Mouse (Mus musculus) CH12.LX (cell line): ENCODE measurements around the gene Psd. TPM values are rescaled to one million over a fixed set of nuclear protein-coding genes. Genes with fewer than 3 reads are reported as not detected.
A peak's percentile ranks its signal among the peaks of the same experiment; 100 is the strongest.

Experiments used
- DNase-seq: peaks from one replicate; pipeline ENCODE4 v3.0.0-alpha.2; 2013; ENCODE audit errors: extremely low read depth
- H3K27ac ChIP-seq: 2 replicates; pipeline ENCODE4 v1.5.1; 2012; ENCODE audit warnings: low read depth, mild to moderate bottlenecking, control low read depth, moderate library complexity; ENCODE audit not compliant: insufficient read depth
- H3K27me3 ChIP-seq: replicated peaks from 2 replicates; pipeline ENCODE3; 2012; ENCODE audit warnings: inconsistent platforms
- H3K36me3 ChIP-seq, 2 experiments: replicated peaks in 1 of 2; 2 replicates each; pipeline versions ENCODE3 to v1.6.1; 2012; ENCODE audit warnings: inconsistent platforms in 1 of 2, low read length in 1 of 2, mild to moderate bottlenecking in 1 of 2, mixed read lengths in 1 of 2, moderate library complexity in 1 of 2; ENCODE audit not compliant: control insufficient read depth in 1 of 2, insufficient read depth in 1 of 2
- H3K4me1 ChIP-seq, 2 experiments: 2 replicates each; pipeline ENCODE4 v1.6.1; 2012; ENCODE audit warnings: inconsistent platforms in 1 of 2, moderate library complexity in 1 of 2; ENCODE audit not compliant: insufficient read depth in 2 of 2, control insufficient read depth in 1 of 2
- H3K4me2 ChIP-seq: 2 replicates; pipeline ENCODE4 v1.6.1; 2012; ENCODE audit warnings: low read depth, mild to moderate bottlenecking, control low read depth; ENCODE audit not compliant: poor library complexity, insufficient read depth, severe bottlenecking
- H3K4me3 ChIP-seq, 3 experiments: fragments of 150-350 bp in 1 of 3; sonication (generic) in 1 of 3; replicated peaks in 1 of 3; 2 replicates each; pipeline versions ENCODE3 to v1.5.1; 2011 to 2012; ENCODE audit warnings: low read depth in 2 of 3, low read length in 2 of 3, mild to moderate bottlenecking in 2 of 3, moderate library complexity in 2 of 3, control low read depth in 1 of 3, improper control_type of control experiment in 1 of 3, inconsistent platforms in 1 of 3, mixed read lengths in 1 of 3; ENCODE audit not compliant: poor library complexity in 1 of 3
- H3K79me2 ChIP-seq: replicated peaks from 2 replicates; pipeline ENCODE4 v1.6.1; 2012; ENCODE audit warnings: mild to moderate bottlenecking, moderate library complexity; ENCODE audit not compliant: control insufficient read depth, poor library complexity, insufficient read depth, severe bottlenecking; ENCODE audit errors: extremely low read depth
- H3K9ac ChIP-seq: 2 replicates; pipeline ENCODE4 v1.6.1; 2012; ENCODE audit warnings: low read depth, mild to moderate bottlenecking, control low read depth, moderate library complexity; ENCODE audit not compliant: insufficient read depth
- H3K9me3 ChIP-seq: replicated peaks from 2 replicates; pipeline ENCODE3; 2012; ENCODE audit warnings: low read length, inconsistent platforms, mixed read lengths
- CHD2 ChIP-seq: IDR thresholded peaks from 2 replicates; pipeline ENCODE4 v1.6.1; 2011; ENCODE audit warnings: low read length, improper control_type of control experiment
- E2F4 ChIP-seq: IDR thresholded peaks from 2 replicates; pipeline ENCODE4 v1.6.1; 2011; ENCODE audit warnings: low read depth, low read length, improper control_type of control experiment; ENCODE audit not compliant: insufficient replicate concordance
- ELF1 ChIP-seq: IDR thresholded peaks from 2 replicates; pipeline ENCODE4 v1.6.1; 2014; ENCODE audit warnings: low read depth, mild to moderate bottlenecking, inconsistent platforms, low read length, improper control_type of control experiment
- EP300 ChIP-seq: IDR thresholded peaks from 2 replicates; pipeline ENCODE4 v1.6.1; 2011; ENCODE audit warnings: low read length, improper control_type of control experiment
- ETS1 ChIP-seq: conservative IDR thresholded peaks from 2 replicates; pipeline ENCODE4 v1.6.1; 2012; ENCODE audit warnings: low read depth, mild to moderate bottlenecking, inconsistent platforms, low read length, improper control_type of control experiment, moderate library complexity
- HCFC1 ChIP-seq: IDR thresholded peaks from 2 replicates; pipeline ENCODE4 v1.6.1; 2012; ENCODE audit warnings: low read depth, mild to moderate bottlenecking, inconsistent platforms, low read length, improper control_type of control experiment
- JUND ChIP-seq: conservative IDR thresholded peaks from 2 replicates; pipeline ENCODE4 v1.6.1; 2011; ENCODE audit warnings: low read depth, low read length, improper control_type of control experiment
- MAFK ChIP-seq: IDR thresholded peaks from 2 replicates; pipeline ENCODE4 v1.6.1; 2011; ENCODE audit warnings: low read length, improper control_type of control experiment; ENCODE audit not compliant: insufficient replicate concordance
- MAX ChIP-seq: IDR thresholded peaks from 2 replicates; pipeline ENCODE4 v1.6.1; 2011; ENCODE audit warnings: low read length, improper control_type of control experiment
- MAZ ChIP-seq: IDR thresholded peaks from 2 replicates; pipeline ENCODE4 v1.6.1; 2012; ENCODE audit warnings: low read depth, mild to moderate bottlenecking, inconsistent platforms, low read length, improper control_type of control experiment, moderate library complexity
- POLR2AphosphoS2 ChIP-seq: IDR thresholded peaks from 2 replicates; pipeline ENCODE4 v1.6.1; 2011; ENCODE audit warnings: low read depth, low read length, improper control_type of control experiment
- TCF12 ChIP-seq: IDR thresholded peaks from 2 replicates; pipeline ENCODE4 v1.6.1; 2014; ENCODE audit warnings: low read depth, mild to moderate bottlenecking, inconsistent platforms, low read length, improper control_type of control experiment
- UBTF ChIP-seq: IDR thresholded peaks from 2 replicates; pipeline ENCODE4 v1.6.1; 2012; ENCODE audit warnings: low read depth, mild to moderate bottlenecking, inconsistent platforms, low read length, improper control_type of control experiment, moderate library complexity
- USF1 ChIP-seq: IDR thresholded peaks from 2 replicates; pipeline ENCODE4 v1.6.1; 2014; ENCODE audit warnings: low read depth, mild to moderate bottlenecking, inconsistent platforms, low read length, improper control_type of control experiment
- USF2 ChIP-seq: conservative IDR thresholded peaks from 2 replicates; pipeline ENCODE4 v1.6.1; 2011; ENCODE audit warnings: low read depth, low read length, improper control_type of control experiment
- ZC3H11A ChIP-seq: IDR thresholded peaks from 2 replicates; pipeline ENCODE4 v1.6.1; 2012; ENCODE audit warnings: low read depth, mild to moderate bottlenecking, inconsistent platforms, low read length, improper control_type of control experiment
- ZKSCAN1 ChIP-seq: IDR thresholded peaks from 2 replicates; pipeline ENCODE4 v1.6.1; 2012; ENCODE audit warnings: low read depth, inconsistent platforms, low read length, improper control_type of control experiment, borderline replicate concordance
- ZNF384 ChIP-seq: IDR thresholded peaks from 2 replicates; pipeline ENCODE4 v1.6.1; 2012; ENCODE audit warnings: low read depth, low read length, improper control_type of control experiment, inconsistent platforms
- dilution Hi-C: fragments of 300-500 bp; cut with MboI; formaldehyde crosslinking; loops from 2 replicates; pipeline ENCODE4 v1.14.3; 2020; ENCODE audit warnings: low sequenced_read_pairs; ENCODE audit not compliant: extremely low pct_unique_long_range_greater_than_20kb, extremely low pct_ligation_motif_present
- in situ Hi-C: fragments of 300-500 bp; cut with MboI; formaldehyde crosslinking; loops from 3 replicates; pipeline ENCODE4 v1.14.3; 2019; ENCODE audit warnings: low sequenced_read_pairs, low pct_ligation_motif_present, low pct_unique_long_range_greater_than_20kb, mixed read lengths
- polyA plus RNA-seq: library from polyadenylated mRNA; unstranded; fragments of >175 nt; gene quantifications from 2 replicates; pipeline ENCODE4 v1.2.1, GENCODE M21; 2012; ENCODE audit warnings: low read depth; ENCODE audit not compliant: insufficient read length
- total RNA-seq, 2 experiments: library from RNA; depleted of rRNA; stranded (reverse); fragments of 300-350 nt in 1 of 2; fragments of >200 nt in 1 of 2; gene quantifications; 2 replicates each; pipeline ENCODE4 v1.2.3; 2012 to 2014

Gene Psd
- total and polyA plus RNA-seq, 3 experiments: 0.70 to 20.1 (median 2.2) TPM

DNA sequence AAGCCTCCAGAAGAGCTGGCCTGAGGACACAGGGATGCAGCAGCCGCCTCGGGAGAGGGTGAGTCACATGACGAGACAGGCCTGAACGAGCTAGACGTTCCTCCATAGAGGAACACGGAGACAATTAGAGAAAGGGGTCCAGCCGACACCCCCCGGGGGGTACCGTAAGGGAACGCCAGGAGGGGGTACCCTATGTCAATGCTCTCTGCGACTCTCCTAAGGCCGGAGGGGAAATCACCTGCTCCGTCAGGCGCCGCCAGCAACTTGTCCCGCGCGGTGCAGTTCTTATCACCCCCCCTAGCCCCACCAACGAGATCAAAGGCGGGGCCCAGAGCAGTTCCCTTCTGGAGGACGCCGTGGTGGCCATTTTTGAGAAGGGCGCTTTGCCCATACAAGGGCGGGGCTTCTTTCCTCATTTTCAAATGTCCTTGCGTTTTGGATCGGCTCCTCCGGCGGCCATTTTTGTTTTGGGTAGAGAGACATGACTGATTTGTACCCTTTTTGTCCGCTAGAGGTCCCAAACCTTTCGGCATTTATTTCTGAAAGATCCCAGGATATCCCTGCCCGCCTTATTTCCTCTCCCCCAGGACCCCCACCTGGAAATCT lies 11.5 kb upstream of the Psd start, which contains the start of gene Cuedc2 (continued):
- TF ChIP-seq ETS1 (no peak), UBTF (no peak), HCFC1 (peak; percentile 96), TCF12 (0 out of 2 replicates have a peak, but pooled peaks have one; percentile 19), MAFK (no peak), MAX (peak; percentile 32; the same call in 1 of the 2 replicates), ELF1 (peak; percentile 84), MAZ (0 out of 2 replicates have a peak, but pooled peaks have one; percentile 85), USF1 (peak; percentile 49), E2F4 (peak; percentile 38; the same call in 1 of the 2 replicates)

DNA sequence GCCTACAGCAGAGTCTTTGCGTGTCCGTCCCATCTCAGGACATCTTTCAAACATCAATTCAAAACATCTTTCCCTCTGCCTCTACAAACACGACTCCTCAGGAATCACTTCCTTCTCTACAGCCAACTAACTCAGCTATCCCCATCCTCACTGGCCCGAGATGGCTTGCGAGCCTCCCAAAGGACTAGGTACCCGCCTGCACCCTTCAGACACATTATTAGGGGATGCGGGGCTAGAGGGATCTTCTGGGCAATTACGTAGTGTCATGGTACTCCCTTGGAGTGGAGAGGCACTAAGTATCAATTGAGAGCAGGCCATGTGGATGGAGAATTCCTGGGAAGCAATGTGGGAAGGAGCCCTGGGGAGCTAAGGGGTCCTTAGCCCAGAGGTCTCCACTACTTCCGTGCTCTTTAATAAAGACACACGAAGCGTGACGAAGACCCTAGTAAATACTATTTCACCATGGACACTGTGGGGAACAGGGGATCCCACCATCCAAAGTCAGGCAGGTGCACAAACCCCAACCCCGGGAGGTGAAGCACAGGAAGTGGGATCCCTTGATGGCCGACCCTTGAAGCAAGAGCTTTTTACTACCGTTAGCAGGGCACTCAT lies 10.9 kb upstream of the Psd start:
- 0 out of 2 replicates have a peak, but pooled peaks cover 2% of the 10 kb centered on the region for H3K79me2 ChIP-seq
- in situ Hi-C loops: no loop called here
- dilution Hi-C loops: no loop called here
- no peak for DNase-seq
- peak overlapping the region; percentile 64 for H3K9ac ChIP-seq
- no peak overlapping the region for H3K27ac ChIP-seq
- no peak for TF ChIP-seq JUND
- no peak for TF ChIP-seq POLR2AphosphoS2
- no peak for TF ChIP-seq ZC3H11A
- TF ChIP-seq MAZ: no peak
- TF ChIP-seq ZNF384: no peak
- no peak for TF ChIP-seq UBTF
- TF ChIP-seq ZKSCAN1: no peak
- TF ChIP-seq EP300: no peak
- TF ChIP-seq USF2: no peak
- no peak for TF ChIP-seq TCF12
- TF ChIP-seq CHD2: no peak
- peak overlapping the region; percentile 71 to 84 (median 81) for H3K4me3 ChIP-seq
- no peaks in the 10 kb centered on the region for H3K9me3 ChIP-seq
- no peaks in the 10 kb centered on the region for H3K27me3 ChIP-seq
- H3K36me3 ChIP-seq: peaks cover 0 to 17% of the 10 kb centered on the region in 2 experiments
- peaks cover 12 to 49% of the 10 kb centered on the region in 2 experiments for H3K4me1 ChIP-seq
- H3K4me2 ChIP-seq: peak overlapping the region; percentile 97
